Mouse (Mus musculus): Measurements from ENCODE around the gene Tsfm. TPM values are rescaled to one million over a fixed set of nuclear protein-coding genes. Genes with fewer than 3 reads are reported as not detected.

Gene Tsfm
- total and polyA plus RNA-seq, 3 experiments = 53.0 to 88.9 (median 78.0) TPM

DNA sequence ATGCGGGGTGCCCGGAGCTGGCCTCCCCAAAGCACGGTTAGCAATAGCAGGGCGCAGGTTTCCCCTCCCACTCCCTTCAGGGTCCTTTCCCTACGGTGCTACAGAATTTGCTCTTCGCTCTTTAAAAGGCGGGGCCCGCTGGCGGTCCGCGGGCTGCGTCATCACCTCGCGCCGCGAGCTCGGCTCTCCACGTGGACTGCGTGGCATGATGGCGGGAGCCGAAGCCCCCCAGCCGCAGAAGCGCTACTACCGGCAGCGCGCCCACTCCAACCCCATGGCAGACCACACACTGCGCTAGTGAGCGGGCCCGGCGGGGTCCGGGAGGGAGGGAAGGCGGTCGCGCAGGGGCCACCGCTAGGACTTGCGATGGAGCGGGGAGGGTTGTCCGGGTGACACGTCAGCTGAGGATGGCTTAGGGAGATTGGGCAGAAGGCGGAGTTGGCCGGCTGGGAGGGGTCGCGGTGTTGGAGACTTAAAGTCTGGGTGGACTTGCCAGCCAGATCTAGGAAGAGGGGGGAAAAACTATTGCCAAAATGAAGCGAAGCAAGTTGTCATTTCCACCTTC is 11.2 kb upstream of the Tsfm start:
- H3K79me2 ChIP-seq (replicated peaks; ENCODE audit: control insufficient read depth, extremely low read depth, insufficient read depth, poor library complexity, severe bottlenecking) = peaks cover 5% of the 10 kb centered on the region; the same call in 1 of the 2 replicates
- H3K36me3 ChIP-seq (replicated peaks in 1 of 2; ENCODE audit: control insufficient read depth in 1 of 2, insufficient read depth in 1 of 2, low read length in 1 of 2) = peaks cover 16 to 51% of the 10 kb centered on the region in 2 experiments
- H3K9ac ChIP-seq (ENCODE audit: insufficient read depth, low read depth) = peak overlapping the region; percentile 45
- dilution Hi-C loops (cut with MboI; ENCODE audit: extremely low pct_ligation_motif_present, extremely low pct_unique_long_range_greater_than_20kb, low sequenced_read_pairs) = no loop called here
- peak; percentile 55; the same call in 1 of the 2 replicates for TF ChIP-seq KAT2A (IDR thresholded peaks at IDR 0.05; ENCODE audit: insufficient replicate concordance, low read length)
- no peak for TF ChIP-seq POLR2AphosphoS2 (IDR thresholded peaks at IDR 0.05; ENCODE audit: low read depth, low read length)
- no peak for TF ChIP-seq ZC3H11A (IDR thresholded peaks at IDR 0.05; ENCODE audit: low read depth, low read length)
- no peak for TF ChIP-seq JUND (conservative IDR thresholded peaks at IDR 0.05; ENCODE audit: low read depth, low read length)
- TF ChIP-seq UBTF (IDR thresholded peaks at IDR 0.05; ENCODE audit: low read depth, low read length) = no peak
- peak; percentile 99 for TF ChIP-seq SIN3A (IDR thresholded peaks at IDR 0.05; ENCODE audit: low read length)
- TF ChIP-seq IRF4 (IDR thresholded peaks at IDR 0.05; ENCODE audit: low read depth, low read length) = 0 out of 2 replicates have a peak, but pooled peaks have one; percentile 26
- no peak for TF ChIP-seq ZNF384 (IDR thresholded peaks at IDR 0.05; ENCODE audit: low read depth, low read length)
- TF ChIP-seq HCFC1 (IDR thresholded peaks at IDR 0.05; ENCODE audit: low read depth, low read length) = peak; percentile 88
- no peak for TF ChIP-seq CHD1 (IDR thresholded peaks at IDR 0.05; ENCODE audit: low read depth, low read length)
- TF ChIP-seq MAZ (IDR thresholded peaks at IDR 0.05; ENCODE audit: low read depth, low read length) = no peak; the same call in 1 of the 2 replicates
- TF ChIP-seq PAX5 (IDR thresholded peaks at IDR 0.05; ENCODE audit: low read length) = no peak
- peak; percentile 98 for TF ChIP-seq MYC (IDR thresholded peaks at IDR 0.05; ENCODE audit: low read depth, low read length)
- TF ChIP-seq TCF12 (IDR thresholded peaks at IDR 0.05; ENCODE audit: low read depth, low read length) = peak; percentile 84
- TF ChIP-seq NRF1 (IDR thresholded peaks at IDR 0.05; ENCODE audit: low read depth, low read length) = 0 out of 2 replicates have a peak, but pooled peaks have one; percentile 36
- peak; percentile 100 for TF ChIP-seq MXI1 (IDR thresholded peaks at IDR 0.05; ENCODE audit: low read depth, low read length)
- 0 out of 2 replicates have a peak, but pooled peaks have one; percentile 17 for TF ChIP-seq TBP (conservative IDR thresholded peaks at IDR 0.05; ENCODE audit: low read depth, low read length)
- no peak for TF ChIP-seq RAD21 (IDR thresholded peaks at IDR 0.05; ENCODE audit: low read depth, low read length)
- no peak for TF ChIP-seq RCOR1 (conservative IDR thresholded peaks at IDR 0.05; ENCODE audit: low read depth, low read length)
- no peak for TF ChIP-seq ZKSCAN1 (IDR thresholded peaks at IDR 0.05; ENCODE audit: borderline replicate concordance, low read depth, low read length)
- no peak for TF ChIP-seq ETS1 (conservative IDR thresholded peaks at IDR 0.05; ENCODE audit: low read depth, low read length)
- peak; percentile 63 for TF ChIP-seq USF1 (IDR thresholded peaks at IDR 0.05; ENCODE audit: low read depth, low read length)
- peak; percentile 65; the same call in 1 of the 2 replicates for TF ChIP-seq POLR2A (IDR thresholded peaks at IDR 0.05; ENCODE audit: low read depth, low read length)
- peak; percentile 99 for TF ChIP-seq MAX (IDR thresholded peaks at IDR 0.05; ENCODE audit: low read length)
- TF ChIP-seq MEF2A (IDR thresholded peaks at IDR 0.05; ENCODE audit: borderline replicate concordance, low read depth, low read length) = no peak; the same call in 1 of the 2 replicates
- H3K4me1 ChIP-seq (ENCODE audit: control insufficient read depth in 1 of 2, insufficient read depth in 2 of 2) = peaks cover 14 to 39% of the 10 kb centered on the region in 2 experiments
- H3K9me3 ChIP-seq (replicated peaks; ENCODE audit: low read length) = no peaks in the 10 kb centered on the region
- peak overlapping the region; percentile 63 for H3K27ac ChIP-seq (ENCODE audit: insufficient read depth, low read depth)
- peak overlapping the region; percentile 74 to 97 (median 91) for H3K4me3 ChIP-seq (replicated peaks in 1 of 3; ENCODE audit: low read depth in 2 of 3, low read length in 2 of 3, poor library complexity in 1 of 3)
- peak; percentile 87 for DNase-seq (ENCODE audit: extremely low read depth)
- no peaks in the 10 kb centered on the region for H3K27me3 ChIP-seq (replicated peaks)
- peak overlapping the region; percentile 94 for H3K4me2 ChIP-seq (ENCODE audit: insufficient read depth, low read depth, poor library complexity, severe bottlenecking)
- in situ Hi-C loops (cut with MboI; ENCODE audit: low pct_ligation_motif_present, low pct_unique_long_range_greater_than_20kb, low sequenced_read_pairs) = no loop called here

All from CH12.LX (cell line).